Mouse (Mus musculus) heart, embryonic 11.5 days (tissue): ENCODE measurements around the gene Naa35. TPM values are rescaled to one million over a fixed set of nuclear protein-coding genes. Genes with fewer than 3 reads are reported as not detected.
A peak's percentile ranks its signal among the peaks of the same experiment; 100 is the strongest.

Source experiments
- ATAC-seq: fragments of 200-750 bp; cut with Nextera tagmentation; replicated peaks from 2 replicates; pipeline ENCODE4 v1.8.0; 2017; ENCODE audit warnings: moderate library complexity; ENCODE audit not compliant: insufficient number of reproducible peaks, low FRiP score, low TSS enrichment
- H3K27ac ChIP-seq: fragments of 300-500 bp; sonication (generic); 2 replicates; pipeline ENCODE4 v1.5.1; 2014; ENCODE audit warnings: mild to moderate bottlenecking, low read depth, low read length
- H3K27me3 ChIP-seq: fragments of 300-500 bp; sonication (generic); 2 replicates; pipeline ENCODE4 v1.6.1; 2014; ENCODE audit warnings: mild to moderate bottlenecking, low read length, mixed read lengths; ENCODE audit not compliant: control insufficient read depth, insufficient read depth
- H3K36me3 ChIP-seq: fragments of 300-500 bp; sonication (generic); 2 replicates; pipeline ENCODE4 v1.6.1; 2014; ENCODE audit warnings: mild to moderate bottlenecking, low read length, moderate library complexity, mixed read lengths; ENCODE audit not compliant: control insufficient read depth, insufficient read depth
- H3K4me1 ChIP-seq: fragments of 300-500 bp; sonication (generic); 2 replicates; pipeline ENCODE4 v1.6.1; 2014; ENCODE audit warnings: low read length; ENCODE audit not compliant: control insufficient read depth, insufficient read depth
- H3K4me2 ChIP-seq: fragments of 300-500 bp; sonication (generic); 2 replicates; pipeline ENCODE4 v1.6.1; 2014; ENCODE audit warnings: mild to moderate bottlenecking, moderate library complexity
- H3K4me3 ChIP-seq: fragments of 300-500 bp; sonication (generic); 2 replicates; pipeline ENCODE4 v1.5.1; 2014; ENCODE audit warnings: low read depth, low read length
- H3K9ac ChIP-seq: fragments of 300-500 bp; sonication (generic); 2 replicates; pipeline ENCODE4 v1.6.1; 2014; ENCODE audit warnings: mild to moderate bottlenecking, low read depth, low read length, moderate library complexity
- H3K9me3 ChIP-seq: fragments of 300-500 bp; sonication (generic); replicated peaks from 2 replicates; pipeline ENCODE4 v1.6.1; 2016; ENCODE audit warnings: low read length; ENCODE audit not compliant: control insufficient read depth
- WGBS: fragments of 180-500 bp; shearing (Covaris S2); extraction: QIAGEN DNeasy Blood & Tissue Kit; methylation state at CpG from one replicate; pipeline ENCODE4 v1.1.7; 2014; ENCODE audit not compliant: insufficient replicate concordance; 5-methylcytosine and 5-hydroxymethylcytosine counted together
- polyA plus RNA-seq: library from polyadenylated mRNA; unstranded; fragments of >200 nt; fragmentation: Nextera tagmentation; extraction: Ambion mirVana; gene quantifications from 2 replicates; pipeline ENCODE4 v1.2.1, GENCODE M21; 2014

Gene Naa35
- polyA plus RNA-seq, 1 experiment from 2014 or later, result 67.0 TPM

GRCm38 (mm10) chr13:59660371-59660770 is 75.3 kb downstream of the Naa35 start:
- Histone ChIP-seq H3K27me3 (no peaks in the 10 kb centered on the region), H3K4me3 (no peak overlapping the region), H3K27ac (no peak overlapping the region), H3K9ac (no peak overlapping the region), H3K9me3 (no peaks in the 10 kb centered on the region), H3K4me2 (no peak overlapping the region), H3K36me3 (peaks cover 18% of the 10 kb centered on the region), H3K4me1 (peaks cover 5% of the 10 kb centered on the region; the same call in 1 of the 2 replicates)
- ATAC-seq, result no peak
- WGBS, result 90% methylated on average over 3 of the region's 3 CpGs

- H3K4me2 ChIP-seq, result no peak overlapping the region
- H3K36me3 ChIP-seq, result peaks cover 18% of the 10 kb centered on the region
- no peaks in the 10 kb centered on the region for H3K27me3 ChIP-seq
- 89% methylated on average over 8 of the region's 8 CpGs for WGBS
- ATAC-seq, result no peak
- peaks cover 5% of the 10 kb centered on the region; the same call in 1 of the 2 replicates for H3K4me1 ChIP-seq
- H3K9ac ChIP-seq, result no peak overlapping the region
- H3K4me3 ChIP-seq, result no peak overlapping the region
- no peak overlapping the region for H3K27ac ChIP-seq
- H3K9me3 ChIP-seq, result no peaks in the 10 kb centered on the region
These were observed 76.3 kb downstream of the Naa35 start for GRCm38 (mm10) chr13:59661387-59661786.

GRCm38 (mm10) chr13:59661966-59662365 is 76.9 kb downstream of the Naa35 start:
- Histone ChIP-seq H3K4me2 (no peak overlapping the region), H3K27ac (no peak overlapping the region), H3K4me3 (no peak overlapping the region), H3K27me3 (no peaks in the 10 kb centered on the region), H3K36me3 (peaks cover 18% of the 10 kb centered on the region), H3K9me3 (no peaks in the 10 kb centered on the region), H3K4me1 (no peaks in the 10 kb centered on the region; the same call in 1 of the 2 replicates), H3K9ac (no peak overlapping the region)
- no peak for ATAC-seq
- WGBS, result 93% methylated on average over 12 of the region's 12 CpGs

- Histone ChIP-seq H3K4me1 (peaks cover 4% of the 10 kb centered on the region; the same call in 1 of the 2 replicates), H3K27ac (no peak overlapping the region), H3K36me3 (peaks cover 11% of the 10 kb centered on the region), H3K27me3 (no peaks in the 10 kb centered on the region), H3K9me3 (no peaks in the 10 kb centered on the region), H3K9ac (no peak overlapping the region), H3K4me2 (no peak overlapping the region), H3K4me3 (no peak overlapping the region)
- no peak for ATAC-seq
- WGBS, result 90% methylated on average over 19 of the region's 19 CpGs
These were observed 79.1 kb downstream of the Naa35 start for GRCm38 (mm10) chr13:59663939-59664712.

GRCm38 (mm10) chr13:59667763-59668162 is 82.7 kb downstream of the Naa35 start:
- no peaks in the 10 kb centered on the region for H3K9me3 ChIP-seq

GRCm38 (mm10) chr13:59668501-59669093 is 83.5 kb downstream of the Naa35 start:
- WGBS, result 38% methylated on average over 11 of the region's 11 CpGs
- H3K4me1 ChIP-seq, result peaks cover 6% of the 10 kb centered on the region
- H3K4me2 ChIP-seq, result peak overlapping the region; percentile 27
- H3K36me3 ChIP-seq, result peaks cover 3% of the 10 kb centered on the region; the same call in 1 of the 2 replicates
- ATAC-seq, result peak; percentile 87
- H3K9me3 ChIP-seq, result no peaks in the 10 kb centered on the region
- no peak overlapping the region for H3K4me3 ChIP-seq
- no peak overlapping the region for H3K9ac ChIP-seq
- H3K27me3 ChIP-seq, result no peaks in the 10 kb centered on the region
- peak overlapping the region; percentile 24; the same call in 1 of the 2 replicates for H3K27ac ChIP-seq

More at GRCm38 (mm10) chr13:59667763-59668162, 82.7 kb downstream of the Naa35 start:
- Histone ChIP-seq H3K36me3 (peaks cover 6% of the 10 kb centered on the region; the same call in 1 of the 2 replicates), H3K4me3 (no peak overlapping the region), H3K4me1 (peaks cover 4% of the 10 kb centered on the region; the same call in 1 of the 2 replicates), H3K27me3 (no peaks in the 10 kb centered on the region), H3K27ac (no peak overlapping the region), H3K4me2 (no peak overlapping the region), H3K9ac (no peak overlapping the region)
- ATAC-seq, result no peak
- 82% methylated on average over 5 of the region's 5 CpGs for WGBS

GRCm38 (mm10) chr13:59669946-59670345 is 84.9 kb downstream of the Naa35 start:
- H3K4me1 ChIP-seq, result peaks cover 8% of the 10 kb centered on the region
- H3K4me2 ChIP-seq, result no peak overlapping the region
- no peak overlapping the region for H3K9ac ChIP-seq
- H3K4me3 ChIP-seq, result no peak overlapping the region
- H3K36me3 ChIP-seq, result no peaks in the 10 kb centered on the region; the same call in 1 of the 2 replicates
- ATAC-seq, result no peak
- H3K27me3 ChIP-seq, result no peaks in the 10 kb centered on the region
- no peak overlapping the region for H3K27ac ChIP-seq
- H3K9me3 ChIP-seq, result no peaks in the 10 kb centered on the region
- WGBS, result 92% methylated on average over 10 of the region's 10 CpGs

GRCm38 (mm10) chr13:59671521-59671920 is 86.5 kb downstream of the Naa35 start:
- Histone ChIP-seq H3K9me3 (no peaks in the 10 kb centered on the region), H3K4me2 (no peak overlapping the region), H3K4me3 (no peak overlapping the region), H3K27me3 (no peaks in the 10 kb centered on the region), H3K36me3 (no peaks in the 10 kb centered on the region; the same call in 1 of the 2 replicates), H3K9ac (no peak overlapping the region), H3K4me1 (peaks cover 8% of the 10 kb centered on the region), H3K27ac (no peak overlapping the region)
- 78% methylated on average over 2 of the region's 2 CpGs for WGBS
- no peak for ATAC-seq
